Mouse (Mus musculus) bone marrow macrophage, adult 2 months (primary cell): ENCODE data around the gene Kcnk10. TPM values are rescaled to one million over a fixed set of nuclear protein-coding genes. Genes with fewer than 3 reads are reported as not detected.
"Not testable (repeated sequence)": the region's sequence is repeated elsewhere in the genome, so short reads cannot be mapped to it uniquely, and the experiment has no call there.

Experiments used
- H3K27ac ChIP-seq: 2 replicates; pipeline ENCODE4 v1.5.1; 2012; ENCODE audit warnings: low read depth, low read length; ENCODE audit not compliant: insufficient read depth
- H3K4me1 ChIP-seq: 2 replicates; pipeline ENCODE4 v1.6.1; 2012; ENCODE audit warnings: low read length; ENCODE audit not compliant: control insufficient read depth, insufficient read depth
- H3K4me3 ChIP-seq: 2 replicates; pipeline ENCODE4 v1.5.1; 2012; ENCODE audit warnings: mild to moderate bottlenecking, low read length, moderate library complexity; ENCODE audit not compliant: insufficient read depth
- CTCF ChIP-seq: IDR thresholded peaks from 2 replicates; pipeline ENCODE4 v1.5.1; 2012; ENCODE audit warnings: low read depth, mild to moderate bottlenecking, low read length, moderate library complexity
- POLR2A ChIP-seq: IDR thresholded peaks from 2 replicates; pipeline ENCODE4 v1.6.1; 2012; ENCODE audit warnings: mild to moderate bottlenecking, low read depth, low read length, borderline replicate concordance
- polyA plus RNA-seq: library from polyadenylated mRNA; stranded (reverse); fragments of >200 nt; gene quantifications from 2 replicates; pipeline ENCODE4 v1.2.4, GENCODE M21; 2012; ENCODE audit not compliant: missing spikeins, insufficient read depth, insufficient read length

Gene Kcnk10
- not detected in 2 replicates for polyA plus RNA-seq

DNA sequence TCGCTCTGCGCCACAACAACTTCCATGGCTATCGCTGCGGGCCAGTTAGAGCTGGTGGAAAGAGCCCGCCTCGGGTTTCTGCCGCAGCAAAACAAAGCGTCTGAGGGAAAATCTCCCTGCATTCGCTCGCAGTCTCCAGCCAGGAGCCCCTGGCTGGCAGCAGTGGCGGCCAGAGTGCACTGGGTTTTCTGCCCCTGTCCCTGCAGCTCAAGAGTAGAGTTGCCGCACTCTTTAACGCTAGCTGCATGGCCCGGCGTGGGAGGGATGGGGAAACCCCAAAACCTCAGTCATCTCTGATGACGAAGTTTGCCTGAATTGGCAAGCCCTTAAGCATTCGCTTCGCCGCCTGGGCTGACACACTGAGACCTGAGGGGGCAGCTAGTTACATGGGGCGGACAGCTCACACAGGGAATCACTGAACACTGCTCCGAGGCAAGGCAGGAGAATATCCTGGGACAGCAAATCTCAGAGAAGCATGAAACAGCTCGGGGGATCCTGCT, at the start of gene Kcnk10:
TSS of gene Kcnk10 (minus strand) at position 450 of the 500 bp plus-strand sequence.
- Histone ChIP-seq H3K27ac (no peak within 1 kb of the TSS), H3K4me1 (peaks cover 3% of the 10 kb centered on the region; the same call in 1 of the 2 replicates), H3K4me3 (peak within 1 kb of the TSS; percentile 33)
- TF ChIP-seq CTCF = no peak
- TF ChIP-seq POLR2A = no peak

DNA sequence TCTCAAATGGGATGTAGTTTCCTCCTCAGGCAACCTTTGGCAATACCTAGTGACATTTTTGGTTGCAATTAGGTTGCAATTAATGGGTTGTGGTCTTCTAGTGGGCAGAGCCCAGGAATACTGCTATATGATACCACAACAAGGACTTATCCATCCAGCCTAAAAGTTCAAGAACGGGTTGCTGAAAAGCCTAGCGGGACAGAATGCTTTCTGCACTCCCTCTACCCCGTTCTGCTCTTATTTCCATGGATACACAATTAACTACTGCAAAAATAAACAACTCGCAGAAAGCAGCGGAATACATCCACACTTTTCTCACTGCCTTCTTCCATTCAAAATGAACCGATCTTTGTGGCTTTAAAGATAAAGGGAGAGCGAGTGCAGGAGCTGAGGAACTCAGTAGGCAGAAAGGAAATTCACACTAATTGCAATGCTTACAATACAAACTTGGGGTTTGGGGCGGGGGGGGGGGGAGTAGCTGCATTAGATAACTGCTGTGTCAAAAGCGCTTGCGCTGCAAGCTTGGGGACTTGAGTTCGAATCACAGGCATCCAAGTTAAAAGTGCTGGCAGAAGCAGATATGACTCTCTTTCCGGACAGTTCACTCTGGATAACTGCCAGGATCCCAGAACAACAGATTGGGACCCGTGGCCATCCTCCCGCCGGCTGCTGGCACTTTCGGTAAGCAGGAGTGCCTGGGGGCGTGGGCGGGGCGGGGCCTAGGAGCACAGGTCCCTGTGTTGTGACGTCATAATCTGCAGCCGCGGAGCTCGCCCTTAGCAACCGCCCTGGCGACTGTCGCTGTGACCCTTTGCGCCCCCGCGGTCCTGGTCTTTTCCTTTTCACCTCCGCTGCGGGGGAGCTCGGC, 49.5 kb upstream of the Kcnk10 start, which contains the start of gene Spata7:
TSS of gene Spata7 (plus strand) at position 766 of the 868 bp plus-strand sequence.
- Histone ChIP-seq H3K4me1 (no peaks in the 10 kb centered on the region), H3K27ac (no peak within 1 kb of the TSS), H3K4me3 (peak within 1 kb of the TSS; percentile 93)
- no peak for TF ChIP-seq CTCF
- no peak for TF ChIP-seq POLR2A

DNA sequence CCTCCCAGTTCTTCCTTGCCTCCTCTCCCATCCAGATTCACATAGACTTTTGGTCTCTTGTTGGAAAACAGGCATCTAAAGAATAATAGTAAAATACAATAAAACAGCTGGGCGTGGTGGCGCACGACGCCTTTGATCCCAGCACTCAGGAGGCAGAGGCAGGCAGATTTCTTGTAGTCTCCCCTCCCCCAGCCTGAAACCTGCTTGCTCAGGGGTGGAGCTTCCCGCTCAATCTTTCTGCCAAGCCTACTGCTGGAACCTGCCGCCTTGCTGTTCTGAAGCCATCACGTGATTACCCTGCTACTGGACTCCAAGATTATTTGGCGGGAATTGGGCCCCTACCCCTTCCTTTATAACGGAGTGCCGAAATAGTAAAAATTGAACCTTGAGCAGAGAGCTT, 45.2 kb upstream of the Kcnk10 start:
- H3K4me1 ChIP-seq, H3K27ac ChIP-seq, H3K4me3 ChIP-seq: not testable (repeated sequence)

DNA sequence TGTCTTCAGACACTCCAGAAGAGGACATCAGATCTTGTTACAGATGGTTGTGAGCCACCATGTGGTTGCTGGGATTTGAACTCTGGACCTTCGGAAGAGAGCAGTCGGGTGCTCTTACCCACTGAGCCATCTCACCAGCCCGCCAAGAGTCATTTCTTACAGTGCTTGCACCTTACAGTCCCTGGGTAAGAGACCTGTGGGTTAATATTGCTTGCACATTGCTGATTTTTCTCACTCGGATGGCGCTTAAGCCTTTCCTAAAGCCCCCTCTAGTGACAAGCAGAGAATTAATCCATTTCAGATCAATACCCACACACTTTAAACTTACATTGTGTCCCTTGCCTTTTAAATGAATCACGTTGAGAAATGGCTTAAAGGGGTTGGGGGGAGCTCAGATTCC, 42.8 kb upstream of the Kcnk10 start:
- not testable (repeated sequence) for H3K4me1 ChIP-seq, H3K4me3 ChIP-seq, H3K27ac ChIP-seq

DNA sequence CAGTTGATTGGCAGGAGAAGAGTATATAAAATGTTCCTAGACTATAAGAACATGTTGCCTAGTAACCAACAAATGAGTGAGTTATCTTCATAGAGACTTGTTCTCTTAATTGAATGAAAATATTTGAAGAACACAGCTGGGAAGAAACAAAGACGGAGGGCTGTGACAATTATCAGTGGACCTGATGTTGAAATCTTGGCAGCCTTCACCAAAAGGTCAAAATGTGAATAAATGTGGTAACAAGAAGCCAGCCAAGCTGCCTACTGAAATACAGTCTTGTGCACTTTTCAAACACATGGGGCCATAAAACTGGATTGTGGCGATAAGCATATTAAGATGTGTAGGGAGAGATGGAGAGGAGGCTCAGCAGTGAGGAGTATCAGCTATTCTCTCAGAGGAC, 41.4 kb upstream of the Kcnk10 start:
- Histone ChIP-seq H3K27ac (no peak overlapping the region), H3K4me3 (no peak overlapping the region), H3K4me1 (no peaks in the 10 kb centered on the region)
- TF ChIP-seq CTCF (no peak), POLR2A (no peak)

DNA sequence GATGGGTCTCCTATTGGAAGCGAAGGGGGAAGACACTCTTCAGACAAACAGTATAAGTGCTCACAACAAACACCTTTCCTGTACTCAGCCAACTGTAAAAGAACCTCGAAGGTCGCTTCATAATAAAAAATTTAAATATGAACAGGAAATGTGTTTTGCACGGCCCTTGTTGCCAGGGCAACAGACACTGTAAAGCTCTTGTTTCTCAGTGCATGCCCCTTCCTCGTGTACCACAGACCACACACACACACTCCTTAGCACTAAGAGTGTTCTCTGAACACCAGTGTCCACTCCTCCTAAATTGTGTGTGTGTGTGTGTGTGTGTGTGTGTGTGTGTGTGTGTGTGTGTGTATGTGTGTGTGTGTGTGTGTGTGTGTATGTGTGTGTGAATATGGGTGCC, 37.6 kb upstream of the Kcnk10 start:
- H3K4me1 ChIP-seq = no peaks in the 10 kb centered on the region
- TF ChIP-seq POLR2A (no peak), CTCF (no peak)
- H3K27ac ChIP-seq = no peak overlapping the region
- H3K4me3 ChIP-seq = no peak overlapping the region

DNA sequence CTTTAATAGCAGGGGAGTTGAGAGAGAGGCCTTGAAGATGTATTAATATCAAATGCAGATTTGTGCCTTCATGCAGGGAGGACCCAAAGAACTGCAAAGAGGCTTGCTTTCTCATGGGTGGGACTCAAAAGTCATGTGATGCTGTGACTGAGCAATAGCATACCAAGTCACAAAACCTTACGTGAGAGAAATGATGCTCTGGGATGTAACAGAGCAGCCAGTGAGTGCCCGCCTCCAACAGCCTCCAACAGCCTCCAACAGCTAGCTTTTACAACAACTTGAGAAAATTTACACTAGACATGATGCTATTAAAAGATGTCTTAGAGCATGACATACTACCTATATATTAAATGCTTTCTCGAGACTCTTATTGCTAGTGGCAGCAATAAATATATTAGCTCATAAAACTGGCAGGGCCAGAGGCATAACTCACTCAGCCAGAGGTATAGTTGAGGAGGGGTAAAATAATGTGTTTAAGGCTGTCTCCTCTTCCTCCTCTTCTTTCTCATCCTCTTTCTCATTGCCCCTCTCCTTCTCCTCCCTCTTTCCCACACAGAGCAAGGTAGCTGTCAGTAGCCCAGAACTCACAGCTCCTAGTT, 36.9 kb upstream of the Kcnk10 start:
- TF ChIP-seq CTCF = no peak
- no peak for TF ChIP-seq POLR2A
- Histone ChIP-seq H3K27ac (no peak overlapping the region), H3K4me1 (no peaks in the 10 kb centered on the region), H3K4me3 (no peak overlapping the region)

DNA sequence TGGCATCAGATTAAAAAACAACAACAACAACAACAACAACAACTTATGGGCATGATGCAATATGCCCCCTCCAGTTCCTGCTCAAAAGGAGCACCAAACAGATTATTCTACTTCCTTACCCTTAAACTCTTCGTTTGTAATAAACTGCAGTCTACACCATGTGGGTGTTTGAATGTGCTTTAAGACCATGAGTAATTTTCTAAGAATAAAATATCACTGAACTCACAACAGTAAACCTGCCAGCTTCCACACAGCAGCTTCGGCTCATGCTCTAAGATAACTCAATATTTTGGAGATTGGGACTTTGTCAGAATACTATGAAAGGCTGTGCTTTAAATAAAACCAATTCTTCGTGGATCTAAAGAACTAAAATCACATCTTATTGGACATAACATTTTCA, 32.2 kb upstream of the Kcnk10 start:
- H3K4me3 ChIP-seq = no peak overlapping the region
- no peak for TF ChIP-seq CTCF
- TF ChIP-seq POLR2A = no peak
- H3K4me1 ChIP-seq = peaks cover 12% of the 10 kb centered on the region
- no peak overlapping the region for H3K27ac ChIP-seq

DNA sequence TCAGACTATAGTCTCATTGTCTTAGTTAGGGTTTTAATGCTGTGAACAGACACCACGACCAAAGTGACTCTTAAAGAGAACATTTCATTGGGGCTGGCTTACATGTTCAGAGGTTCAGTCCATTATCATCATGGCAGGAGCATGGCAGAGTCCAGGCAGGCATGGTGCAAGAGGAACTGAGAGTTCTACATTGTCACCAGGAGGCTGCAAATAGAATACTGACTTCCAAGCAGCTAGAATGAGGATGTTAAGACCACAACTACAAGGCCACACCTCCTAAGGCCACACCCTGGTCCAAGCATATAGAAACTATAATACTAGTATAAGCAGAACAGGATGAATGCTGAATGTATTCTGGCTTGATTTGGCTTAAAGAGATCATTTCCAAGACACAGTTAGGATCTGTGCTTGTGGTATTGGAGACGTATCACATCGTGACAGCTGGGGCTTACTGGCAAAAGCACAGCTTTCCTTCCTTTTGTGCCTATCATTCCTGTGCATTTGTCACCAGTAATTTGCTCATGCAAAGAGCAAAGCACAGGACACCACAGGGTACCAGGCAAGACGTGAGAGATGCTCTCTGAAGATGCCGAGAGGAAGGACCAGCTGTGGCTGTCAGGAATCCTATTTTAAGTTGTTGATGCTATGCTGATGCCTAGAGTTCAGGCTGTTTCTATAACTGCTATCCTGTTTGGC, 28.6 kb upstream of the Kcnk10 start:
- H3K4me3 ChIP-seq = peak overlapping the region; percentile 15; the same call in 1 of the 2 replicates
- peaks cover 14% of the 10 kb centered on the region for H3K4me1 ChIP-seq
- TF ChIP-seq CTCF = no peak
- no peak for TF ChIP-seq POLR2A
- peak overlapping the region; percentile 67 for H3K27ac ChIP-seq

DNA sequence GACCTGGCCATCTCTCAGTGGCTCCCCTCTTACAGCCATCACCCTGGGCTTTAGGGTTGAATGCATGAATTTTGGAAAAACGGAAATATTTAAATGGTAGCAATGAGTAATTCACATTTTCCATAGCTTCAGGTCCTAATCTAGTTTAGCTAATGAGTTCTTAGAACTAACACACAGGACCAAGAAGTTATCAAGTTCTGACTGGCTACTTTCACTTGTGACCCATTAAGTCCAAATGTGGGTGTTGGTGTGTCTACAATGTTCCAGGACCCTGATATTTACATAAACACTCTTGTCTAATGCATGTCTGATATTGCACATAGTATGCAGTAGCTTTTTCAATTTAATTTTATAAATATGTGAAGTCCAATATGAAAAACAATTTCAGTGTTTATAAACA, 27.2 kb upstream of the Kcnk10 start:
- no peak for TF ChIP-seq POLR2A
- no peak for TF ChIP-seq CTCF
- Histone ChIP-seq H3K4me3 (no peak overlapping the region), H3K27ac (no peak overlapping the region), H3K4me1 (peaks cover 28% of the 10 kb centered on the region)
